Mouse (Mus musculus) T-cell, adult 2 months (primary cell): ENCODE data around the gene Fstl4.

Experiments
- DNase-seq: peaks from one replicate; pipeline ENCODE4 v3.0.0; 2022; ENCODE audit warnings: low spot score

Gene Fstl4

DNA sequence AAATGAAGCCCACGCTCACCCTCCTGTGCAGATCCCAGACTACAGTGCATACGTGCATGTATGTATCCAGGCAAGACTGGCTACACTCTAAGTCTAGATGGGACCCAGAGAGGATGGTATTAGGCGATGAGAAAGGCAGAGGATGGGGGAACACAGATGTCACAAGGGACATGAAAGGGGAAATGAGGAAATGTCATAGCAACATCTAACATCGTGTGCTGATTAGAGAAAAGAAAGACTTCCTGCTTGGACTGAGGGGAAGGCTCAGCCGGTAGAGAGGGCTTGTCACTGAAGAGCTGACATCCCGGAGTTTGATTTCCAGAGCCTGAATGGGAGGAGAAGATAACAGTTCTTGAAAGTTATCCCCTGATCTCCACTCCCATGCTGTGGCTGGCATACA, 150.0 kb downstream of the Fstl4 start:
- DNase-seq, result no peak

DNA sequence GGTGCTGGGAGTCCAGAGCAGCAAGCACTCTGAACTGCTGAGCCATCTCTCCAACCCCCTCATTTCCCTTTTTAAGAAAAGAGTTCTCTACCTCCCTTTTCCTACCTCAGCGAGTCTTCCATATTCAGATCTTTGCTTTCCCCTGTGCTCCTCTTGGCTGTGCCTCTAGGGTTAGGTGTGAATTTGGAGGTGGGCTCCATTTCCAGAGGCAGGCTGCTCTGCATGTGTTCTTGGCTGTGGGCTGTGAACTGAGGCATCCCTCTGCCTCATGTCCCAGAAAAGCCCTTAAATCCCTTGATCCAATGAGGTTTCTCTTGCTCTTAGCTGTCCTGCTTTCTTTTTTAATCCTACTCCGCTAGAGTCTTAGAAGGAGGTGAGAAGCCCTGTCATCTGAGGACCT, 151.2 kb downstream of the Fstl4 start:
- no peak for DNase-seq

DNA sequence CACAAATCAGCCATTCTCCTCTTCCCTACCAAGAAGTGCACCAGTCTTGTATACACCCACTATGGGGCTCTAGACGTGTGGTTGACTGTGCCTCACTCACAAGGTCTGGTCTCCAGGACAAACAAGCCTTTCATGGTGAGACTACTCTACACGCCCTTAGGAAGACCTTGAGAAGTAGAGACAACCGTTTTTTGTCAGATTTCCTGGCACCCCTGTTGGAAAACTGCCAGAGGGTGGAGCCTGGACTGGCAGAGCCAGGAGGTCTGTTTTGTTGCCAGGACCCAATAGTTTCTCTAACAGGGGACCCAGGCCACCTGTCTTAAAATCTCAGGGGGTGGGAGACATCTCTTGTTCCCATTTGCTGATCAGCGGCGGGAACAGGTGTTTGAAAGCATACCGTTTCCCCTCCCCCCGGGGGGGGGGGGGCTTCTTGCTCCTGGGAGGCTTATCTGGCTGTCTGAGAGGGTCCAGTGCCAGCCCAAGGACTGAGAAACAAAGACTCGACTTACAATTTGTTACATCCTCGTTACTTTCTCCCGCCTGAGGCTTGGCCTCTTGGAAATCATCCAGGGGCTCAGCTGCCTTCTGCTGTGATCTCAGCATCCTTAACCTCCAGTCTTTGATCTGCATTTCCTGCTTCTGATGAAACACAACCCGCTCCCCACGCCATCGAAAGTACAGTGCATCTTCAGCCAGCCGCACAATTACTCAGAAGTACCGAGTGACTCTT, 155.0 kb downstream of the Fstl4 start:
- DNase-seq, result no peak

DNA sequence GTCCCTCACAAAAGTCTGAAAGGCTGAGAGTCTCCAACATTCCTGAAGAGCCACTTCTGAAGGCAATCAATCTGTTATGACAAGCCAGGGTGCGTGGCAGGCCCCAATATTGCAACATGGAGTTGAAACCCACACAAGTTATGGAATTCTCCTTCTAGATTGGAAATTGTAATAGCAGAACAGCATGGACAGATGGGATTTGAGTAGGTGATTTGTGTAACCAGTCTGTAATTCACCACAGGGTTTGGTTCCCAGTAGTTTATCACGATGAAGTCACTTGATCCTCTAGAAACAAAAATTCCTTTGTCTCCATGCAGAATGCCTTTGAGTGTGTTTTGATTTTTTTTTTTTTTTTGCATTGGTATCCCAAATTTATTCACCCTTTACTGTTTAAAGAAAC, 159.8 kb downstream of the Fstl4 start:
- no peak for DNase-seq

DNA sequence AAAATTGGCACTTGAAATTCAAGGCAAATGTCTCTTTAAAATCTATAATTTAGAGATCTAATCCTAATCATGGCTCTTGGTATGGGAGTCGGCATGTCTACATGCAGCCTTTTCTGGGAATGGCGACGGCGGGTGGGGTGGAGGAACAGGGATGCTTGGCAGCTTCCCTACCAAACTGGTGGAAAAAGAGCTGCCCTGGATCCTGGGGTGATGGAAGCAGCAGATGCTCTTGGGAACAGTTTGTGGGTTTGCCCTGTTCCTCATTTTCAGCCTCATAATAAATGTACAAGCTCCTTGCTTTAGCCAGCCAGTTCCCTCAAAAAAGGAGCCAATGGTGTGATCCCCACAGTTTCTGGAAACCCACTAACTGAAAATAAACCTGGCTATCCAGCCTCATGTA, 163.9 kb downstream of the Fstl4 start:
- no peak for DNase-seq

DNA sequence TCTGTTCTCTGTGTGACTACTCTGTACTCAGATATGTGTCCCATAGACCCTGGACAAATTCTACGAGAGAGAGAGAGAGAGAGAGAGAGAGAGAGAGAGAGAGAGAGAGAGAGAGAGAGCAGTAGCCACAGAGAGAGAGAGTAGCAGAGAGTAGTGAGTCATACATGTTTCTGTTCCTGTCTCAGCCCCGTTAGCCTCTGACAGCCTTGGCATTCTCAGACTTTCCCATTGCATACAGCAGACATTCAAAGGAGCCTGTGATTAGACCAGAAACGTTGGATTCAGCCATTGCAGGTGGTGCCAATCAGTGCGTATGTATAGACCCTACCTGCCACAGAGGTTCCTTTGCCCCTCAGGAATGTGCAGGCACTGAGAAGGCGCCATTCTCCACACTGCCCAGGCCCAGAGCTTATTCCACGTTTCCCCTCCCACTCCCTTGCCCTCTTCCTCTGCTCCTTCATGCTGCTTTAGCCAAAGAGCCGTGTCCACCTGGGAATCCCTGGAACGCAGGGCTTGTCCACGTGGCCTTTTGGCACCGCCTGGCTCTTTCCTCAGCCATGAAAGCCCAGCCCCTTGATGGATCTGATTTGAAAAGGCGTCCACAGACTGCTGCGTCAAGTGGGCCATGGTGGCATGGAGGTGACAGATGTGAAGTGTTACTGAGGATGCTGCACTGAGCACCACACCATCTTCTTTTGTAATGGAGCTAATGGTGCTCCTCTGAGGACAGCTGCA, 175.1 kb downstream of the Fstl4 start:
- no peak for DNase-seq

DNA sequence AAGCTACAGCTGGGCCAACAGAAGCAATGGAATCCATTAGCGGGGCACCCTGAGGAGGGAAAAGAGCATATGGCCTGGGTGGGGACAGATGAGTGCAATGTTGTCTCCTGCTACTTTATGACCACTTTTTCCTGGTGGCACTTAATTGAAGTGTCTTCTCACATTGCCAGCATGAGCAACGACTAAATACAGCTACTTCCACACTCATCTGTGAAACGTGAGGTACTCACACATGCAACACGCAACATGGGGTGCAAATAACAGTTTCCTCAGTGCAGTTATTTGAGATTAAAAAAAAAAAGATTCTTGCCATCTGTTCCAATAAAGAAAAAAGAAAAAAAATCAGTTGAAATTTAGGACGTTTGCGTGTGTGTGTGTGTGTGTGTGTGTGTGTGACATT, 178.5 kb downstream of the Fstl4 start:
- no peak for DNase-seq

DNA sequence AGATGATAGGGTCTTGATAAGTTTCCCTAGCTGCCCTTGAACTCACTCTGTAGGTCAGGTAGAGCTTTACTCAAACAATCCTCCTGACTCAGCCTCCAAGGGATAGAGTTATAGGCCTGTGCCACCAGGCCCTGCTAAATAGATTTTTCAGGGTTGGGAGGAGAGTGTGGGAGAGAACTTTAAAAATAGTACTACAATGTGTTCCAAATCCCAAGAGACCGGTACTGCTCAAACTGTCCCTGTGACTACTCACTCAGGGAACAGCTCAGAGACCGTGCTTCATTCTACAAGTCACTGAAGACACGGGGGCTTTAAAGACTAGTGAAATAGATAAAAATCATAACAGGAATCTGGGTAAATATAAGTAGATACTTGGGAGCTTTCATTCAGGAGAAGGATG, 190.6 kb downstream of the Fstl4 start:
- no peak for DNase-seq

DNA sequence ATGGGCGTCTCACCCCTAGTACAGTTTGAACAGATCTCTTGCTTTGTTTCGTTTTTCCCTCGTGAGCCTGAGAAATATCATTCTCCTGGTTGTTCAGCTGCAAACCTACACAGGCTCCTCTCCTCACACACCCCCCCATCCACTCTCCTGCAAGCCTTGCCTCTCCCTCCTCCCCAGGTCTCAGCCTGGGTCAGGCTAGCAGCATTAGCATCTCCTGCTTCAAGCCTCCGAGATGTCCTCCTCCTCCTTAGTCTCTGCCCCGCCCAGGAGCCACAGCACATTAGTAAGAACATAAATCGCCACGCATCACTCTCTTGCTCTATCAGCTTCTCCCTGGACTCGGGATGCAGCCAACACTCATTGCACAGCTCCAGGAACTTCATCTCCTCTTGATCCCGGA, 204.4 kb downstream of the Fstl4 start:
- no peak for DNase-seq

DNA sequence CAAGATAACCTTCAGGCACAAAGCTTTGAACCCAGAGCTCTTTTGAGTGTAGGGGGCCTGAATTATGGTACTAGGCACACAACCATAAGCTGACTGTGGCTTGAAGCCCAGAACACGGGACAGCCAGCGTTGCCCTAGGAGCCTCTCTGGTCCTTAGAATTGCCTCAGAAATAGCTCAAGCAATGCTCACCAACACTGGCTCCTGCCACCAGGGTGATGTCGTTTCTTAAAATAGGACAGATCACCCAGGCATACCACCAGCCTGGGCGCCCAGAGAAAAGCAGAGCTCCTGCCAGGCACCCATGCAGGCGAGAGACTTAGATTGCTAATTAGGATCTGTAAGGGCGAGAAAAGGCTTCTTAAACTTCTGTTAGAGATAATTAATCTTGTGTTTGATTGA, 206.0 kb downstream of the Fstl4 start:
- DNase-seq, result no peak

DNA sequence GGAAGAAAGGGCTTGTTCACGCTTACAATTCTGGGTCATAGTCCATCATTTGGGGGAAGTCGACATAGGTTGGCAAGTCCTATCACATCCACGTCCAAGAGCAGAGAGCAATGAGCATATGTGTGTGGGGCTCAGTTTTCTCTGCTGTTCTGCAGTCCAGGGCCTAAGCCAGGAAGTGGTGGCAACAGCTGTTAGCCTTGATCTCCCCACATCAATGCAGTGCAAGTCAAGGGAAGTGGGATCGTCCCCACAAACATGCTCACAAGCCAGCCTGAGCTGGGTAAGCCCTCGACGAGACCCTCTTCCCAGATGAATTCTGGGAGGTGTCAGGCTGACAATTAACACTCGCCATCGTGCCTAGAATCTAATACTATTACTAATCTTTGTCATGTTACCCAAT, 222.6 kb downstream of the Fstl4 start:
- DNase-seq, result no peak

DNA sequence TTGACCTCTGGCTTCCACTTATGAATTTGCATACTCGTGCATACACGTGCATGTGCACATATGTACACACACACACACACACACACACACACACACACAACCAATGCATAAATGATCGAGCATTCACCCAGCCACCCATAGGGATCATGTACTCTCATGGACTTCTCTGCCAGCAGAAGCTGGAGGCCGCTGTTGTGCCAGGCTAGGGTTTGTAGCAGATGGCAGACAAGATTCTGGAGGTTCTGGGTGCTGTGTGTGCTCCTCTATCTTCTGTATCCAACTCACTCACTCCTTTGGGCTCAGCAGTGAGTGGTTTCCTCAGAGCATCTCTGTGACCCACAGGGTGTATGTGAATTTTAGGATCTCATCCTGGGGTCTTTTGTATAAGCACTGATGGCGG, 230.3 kb downstream of the Fstl4 start:
- no peak for DNase-seq

DNA sequence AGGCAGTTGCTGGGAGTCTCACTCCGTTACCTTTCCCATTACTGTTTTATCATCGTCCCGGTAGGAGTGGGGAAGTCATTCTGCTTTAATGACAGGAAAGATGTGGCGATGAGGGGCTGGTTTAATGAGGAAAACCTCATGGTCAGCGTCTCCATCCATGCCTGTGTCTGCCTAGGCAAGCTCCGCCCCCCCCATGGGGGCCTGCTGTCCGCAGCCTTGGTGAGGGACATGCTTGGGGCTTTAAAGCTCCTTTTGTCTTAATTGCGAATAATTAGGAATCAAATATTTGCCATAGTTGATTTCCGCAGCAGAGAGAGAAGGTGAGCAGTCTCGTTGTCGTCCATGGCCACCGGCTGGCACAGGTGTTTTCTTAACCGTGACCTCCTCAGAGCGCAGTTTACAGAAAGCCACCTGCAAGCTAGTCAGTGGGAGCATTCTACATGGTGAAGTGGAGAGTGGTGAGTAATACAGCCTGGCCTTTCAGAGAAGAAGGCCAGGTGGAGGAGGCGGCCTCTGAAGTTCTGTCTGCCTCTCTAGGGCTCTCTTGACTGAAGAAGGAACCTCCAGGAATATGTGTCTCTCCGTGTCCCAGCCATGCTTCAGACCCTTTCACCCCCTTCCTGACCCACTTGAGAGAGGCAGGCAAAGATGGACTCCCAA, 232.1 kb downstream of the Fstl4 start:
- DNase-seq, result no peak

DNA sequence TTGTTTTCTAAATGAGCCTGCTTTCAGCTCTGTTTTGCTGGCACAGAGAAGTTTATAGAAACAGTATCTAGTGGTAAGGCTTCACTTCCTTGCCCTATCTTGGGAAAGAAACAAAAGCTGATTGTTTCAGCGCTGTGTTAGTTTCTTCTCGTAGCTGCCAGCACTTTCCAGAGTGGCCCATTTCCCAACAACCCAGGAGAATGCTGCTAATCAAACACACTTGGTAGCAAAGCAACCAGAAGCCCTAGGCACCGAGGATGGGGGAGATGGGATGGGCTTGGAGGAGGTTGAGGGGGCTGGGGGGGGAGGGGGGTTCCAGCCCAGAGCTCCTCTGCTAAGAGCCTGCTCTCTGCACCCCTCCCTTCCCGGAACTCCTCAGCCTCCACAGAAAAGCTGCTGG, 233.0 kb downstream of the Fstl4 start:
- no peak for DNase-seq

DNA sequence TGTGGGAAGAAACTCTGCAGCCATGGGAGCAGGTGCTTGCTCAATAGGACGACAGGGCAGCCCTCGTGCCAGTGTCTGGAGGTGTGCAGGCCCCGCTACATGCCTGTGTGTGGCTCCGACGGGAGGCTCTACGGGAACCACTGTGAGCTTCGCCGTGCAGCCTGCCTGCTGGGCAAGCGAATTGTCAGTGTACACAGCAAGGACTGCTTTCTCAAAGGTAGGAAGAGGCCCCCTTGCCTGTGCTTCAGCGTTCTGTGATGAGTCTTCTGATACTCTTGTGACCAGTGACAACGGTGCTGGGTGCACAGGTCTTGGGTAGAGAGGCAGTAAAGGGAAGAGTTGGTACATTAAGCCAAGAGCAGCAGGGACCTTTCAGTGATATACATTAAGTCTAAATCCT, 235.8 kb downstream of the Fstl4 start:
- no peak for DNase-seq

DNA sequence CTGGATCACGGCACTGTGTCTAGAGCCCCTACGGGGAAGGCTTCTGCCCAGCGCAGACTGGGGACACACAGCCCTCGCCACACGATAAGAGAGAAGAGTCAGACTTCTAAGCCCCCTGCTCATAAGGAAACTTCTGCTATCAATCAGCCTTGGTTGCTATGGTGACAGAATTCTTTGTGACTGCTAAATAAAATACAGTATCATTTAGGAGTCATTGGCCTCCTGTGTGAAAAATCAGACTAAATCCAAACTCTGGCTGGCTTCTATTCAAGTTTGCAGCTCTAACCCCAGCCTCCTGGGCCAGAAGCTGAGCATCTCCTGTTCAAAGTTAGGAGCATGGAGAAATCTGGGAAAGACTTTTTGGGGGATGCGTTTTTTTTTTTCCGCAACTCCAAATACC, 238.9 kb downstream of the Fstl4 start:
- DNase-seq, result no peak

DNA sequence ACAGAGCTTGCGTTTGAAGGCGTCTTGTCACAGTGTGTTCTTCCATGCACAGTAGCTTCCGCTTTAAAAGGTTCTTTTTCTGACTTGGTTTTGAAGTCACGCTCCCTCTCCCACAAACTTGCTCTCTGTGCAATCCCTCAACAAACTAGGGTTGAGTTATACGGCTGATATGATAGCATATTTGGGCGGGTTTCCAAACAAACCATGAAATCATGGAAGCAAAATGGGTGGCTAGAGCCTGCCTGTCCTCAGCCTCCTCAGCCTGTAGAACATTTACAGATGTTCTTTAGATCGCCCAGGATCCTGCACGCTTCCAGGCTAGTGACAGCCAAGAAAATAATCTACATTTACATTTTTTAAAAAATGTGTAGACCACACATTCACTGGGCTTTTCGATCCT, 239.4 kb downstream of the Fstl4 start:
- DNase-seq, result no peak

DNA sequence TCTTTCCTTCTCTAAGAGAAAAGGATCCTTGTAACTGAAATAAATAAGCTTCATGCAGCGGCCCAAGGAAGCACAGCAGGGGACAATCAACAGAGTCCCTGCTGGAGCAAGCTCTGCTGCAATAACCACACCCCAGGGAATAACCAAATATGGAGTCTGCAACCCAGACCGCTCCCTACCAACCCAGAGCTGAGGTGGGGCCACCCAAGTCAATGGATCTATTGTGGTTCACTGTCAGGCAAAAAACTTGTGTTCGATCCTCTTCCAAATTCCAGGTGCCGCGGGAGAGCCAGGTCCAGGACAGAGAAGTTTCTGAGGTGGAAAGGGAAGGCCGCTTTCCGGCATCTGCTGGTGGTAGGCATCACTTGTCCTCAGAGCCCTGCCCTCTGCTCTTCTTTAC, 245.2 kb downstream of the Fstl4 start:
- DNase-seq, result no peak

DNA sequence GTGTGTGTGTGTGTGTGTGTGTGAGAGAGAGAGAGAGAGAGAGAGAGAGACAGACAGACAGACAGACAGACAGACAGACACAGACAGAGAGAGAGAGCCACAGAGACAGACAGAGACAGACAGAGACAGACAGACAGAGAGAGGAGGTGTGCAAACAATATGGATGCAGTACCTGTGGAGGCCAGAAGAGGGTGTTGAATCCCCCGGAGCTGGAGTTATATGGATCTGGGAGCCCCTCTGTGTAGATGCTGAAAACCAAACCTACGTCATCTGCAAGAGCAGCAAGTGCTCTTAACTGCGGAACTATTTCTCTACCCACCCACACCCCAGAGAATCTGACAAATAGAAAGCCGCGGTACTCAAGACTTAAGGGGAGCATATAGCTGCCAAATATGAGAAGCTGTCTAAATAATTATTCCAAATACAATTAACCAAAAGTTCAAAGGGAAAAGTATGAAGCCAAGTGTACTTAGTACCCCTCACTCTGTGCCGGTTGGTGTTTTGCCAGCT, 247.6 kb downstream of the Fstl4 start:
- no peak for DNase-seq

DNA sequence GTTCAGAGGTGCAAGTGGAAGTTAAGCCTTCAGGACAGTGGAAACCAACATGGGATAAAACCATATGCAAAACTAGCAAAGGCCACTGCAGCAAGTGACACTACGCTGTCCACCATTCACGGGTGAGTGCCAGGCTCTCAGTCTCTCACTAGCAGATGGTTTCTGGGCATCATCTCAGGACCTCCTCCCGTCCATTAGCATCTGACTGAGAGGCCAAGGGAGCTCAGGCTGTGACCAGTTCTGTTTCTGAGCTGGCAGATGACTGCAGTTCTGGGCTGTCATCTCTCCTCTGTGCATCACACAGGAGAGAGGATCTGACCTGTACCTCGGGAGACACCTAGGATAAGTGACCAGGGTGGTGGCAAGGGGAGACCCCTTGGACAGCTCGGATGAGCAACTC, 249.5 kb downstream of the Fstl4 start:
- DNase-seq, result no peak

DNA sequence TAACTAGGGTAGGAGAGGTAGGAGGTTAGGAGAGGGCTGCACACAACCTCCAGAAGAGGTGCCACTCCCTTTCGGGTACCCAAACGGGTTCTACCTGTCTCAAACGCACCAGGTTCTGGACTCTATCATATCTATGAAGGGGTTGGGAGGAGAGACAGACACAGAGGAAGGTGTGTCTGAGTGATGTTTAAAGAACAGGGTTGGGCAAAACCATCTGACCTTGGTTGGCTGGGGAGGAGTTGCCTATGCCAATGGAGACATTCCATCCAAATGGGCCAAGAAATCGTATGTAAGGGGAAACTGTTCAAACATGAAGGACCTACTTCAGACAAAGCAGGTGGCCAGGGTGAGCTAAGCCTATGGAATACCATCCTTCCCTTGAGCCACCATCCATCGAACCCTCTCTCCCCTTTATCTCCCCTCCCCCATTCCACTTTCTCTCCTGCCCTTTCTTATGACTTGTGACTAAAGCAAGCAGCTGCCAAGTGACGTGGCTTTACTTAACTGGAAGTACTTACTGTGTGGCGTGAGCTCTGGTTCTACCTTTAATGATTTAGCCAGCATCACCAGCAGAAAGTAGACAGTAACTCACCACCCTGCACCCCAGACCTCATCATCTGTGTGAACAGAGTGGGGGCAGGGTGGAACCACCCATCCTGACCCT, 252.1 kb downstream of the Fstl4 start:
- no peak for DNase-seq

DNA sequence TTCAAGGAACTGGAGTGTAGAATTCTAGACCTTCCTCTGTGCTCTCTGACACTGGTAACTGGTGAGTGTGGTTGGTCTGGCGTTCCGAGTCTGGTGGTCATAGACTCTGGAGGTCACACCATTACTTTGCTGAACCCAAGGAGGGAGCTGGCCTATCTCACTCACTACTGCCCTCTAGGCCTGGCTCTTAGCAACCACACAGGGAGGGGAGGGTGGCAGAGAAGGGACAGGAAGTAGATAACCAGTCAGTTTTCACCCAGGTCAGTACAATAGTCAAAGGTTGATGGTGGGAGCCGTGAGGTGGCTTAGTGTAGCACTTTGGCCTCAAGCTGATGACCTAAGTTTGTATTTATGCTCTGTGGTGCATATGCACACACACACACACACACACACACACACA, 255.1 kb downstream of the Fstl4 start:
- DNase-seq, result no peak

DNA sequence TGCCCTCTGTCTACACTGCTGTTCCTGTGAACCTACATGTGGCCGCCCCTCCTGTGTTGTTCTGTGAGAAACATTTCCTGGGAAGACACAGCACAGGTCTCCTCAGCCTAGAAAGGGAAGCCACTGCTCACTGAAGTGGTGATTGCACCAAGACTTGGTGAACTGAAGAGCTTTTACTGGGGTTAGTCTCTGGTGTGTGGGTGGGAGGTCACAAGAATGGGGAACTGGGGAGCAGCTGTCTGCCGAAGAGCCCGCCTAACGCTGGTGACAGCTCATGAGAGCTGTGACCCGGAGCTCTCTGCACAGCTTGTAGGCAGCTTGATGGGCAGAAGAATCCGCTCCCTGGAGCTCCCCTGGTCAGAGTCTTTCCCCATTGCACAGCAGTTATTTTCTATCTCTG, 260.0 kb downstream of the Fstl4 start:
- DNase-seq, result no peak
